Mouse (Mus musculus): ENCODE data around the gene Gm20388. TPM values are rescaled to one million over a fixed set of nuclear protein-coding genes. Genes with fewer than 3 reads are reported as not detected.

Gene Gm20388
- polyA plus RNA-seq, 1 experiment from 2014 or later: not detected

- peak overlapping the region; percentile 69 for H3K4me2 ChIP-seq
- WGBS (ENCODE audit: insufficient replicate concordance): 38% methylated on average over 5 of the region's 5 CpGs
- H3K27ac ChIP-seq: 0 out of 2 replicates have a peak overlapping the region, but pooled peaks have one; percentile 35
These were observed 2431.7 kb downstream of the Gm20388 start for GRCm38 (mm10) chr8:122342362-122342761.

GRCm38 (mm10) chr8:122342806-122343209, 2432.2 kb downstream of the Gm20388 start:
- ATAC-seq (ENCODE audit: low read depth) (peak; percentile 36), DNase-seq (no peak)
- peak overlapping the region; percentile 40 for H3K9ac ChIP-seq
- H3K27ac ChIP-seq: peak overlapping the region; percentile 66
- 1% methylated on average over 9 of the region's 9 CpGs for WGBS (ENCODE audit: insufficient replicate concordance)
- peak overlapping the region; percentile 40 for H3K4me3 ChIP-seq (replicated peaks)
- no peaks in the 10 kb centered on the region for H3K9me3 ChIP-seq (replicated peaks)
- peak overlapping the region; percentile 69 for H3K4me2 ChIP-seq
- H3K4me1 ChIP-seq (replicated peaks): peaks cover 87% of the 10 kb centered on the region
- H3K27me3 ChIP-seq: peaks cover 11% of the 10 kb centered on the region; the same call in 1 of the 2 replicates
- peaks cover 29% of the 10 kb centered on the region for H3K36me3 ChIP-seq

More at GRCm38 (mm10) chr8:122342362-122342761, 2431.7 kb downstream of the Gm20388 start:
- Histone ChIP-seq H3K4me3 (replicated peaks) (no peak overlapping the region), H3K4me1 (replicated peaks) (peaks cover 87% of the 10 kb centered on the region), H3K36me3 (peaks cover 34% of the 10 kb centered on the region), H3K9me3 (replicated peaks) (no peaks in the 10 kb centered on the region), H3K27me3 (peaks cover 11% of the 10 kb centered on the region; the same call in 1 of the 2 replicates), H3K9ac (no peak overlapping the region; the same call in 1 of the 2 replicates)
- DNase-seq (no peak), ATAC-seq (ENCODE audit: low read depth) (no peak)

GRCm38 (mm10) chr8:122343341-122343740, 2432.7 kb downstream of the Gm20388 start:
- H3K9ac ChIP-seq: peak overlapping the region; percentile 40
- WGBS (ENCODE audit: insufficient replicate concordance): 6% methylated on average over 11 of the region's 11 CpGs
- peak overlapping the region; percentile 40 for H3K4me3 ChIP-seq (replicated peaks)
- peak overlapping the region; percentile 66 for H3K27ac ChIP-seq
- peaks cover 89% of the 10 kb centered on the region for H3K4me1 ChIP-seq (replicated peaks)
- H3K9me3 ChIP-seq (replicated peaks): no peaks in the 10 kb centered on the region
- DNase-seq (no peak), ATAC-seq (ENCODE audit: low read depth) (no peak)
- H3K36me3 ChIP-seq: peaks cover 24% of the 10 kb centered on the region
- H3K27me3 ChIP-seq: peaks cover 11% of the 10 kb centered on the region; the same call in 1 of the 2 replicates
- H3K4me2 ChIP-seq: peak overlapping the region; percentile 69

GRCm38 (mm10) chr8:122343758-122344157, 2433.1 kb downstream of the Gm20388 start:
- Histone ChIP-seq H3K4me2 (peak overlapping the region; percentile 69), H3K4me3 (replicated peaks) (peak overlapping the region; percentile 40), H3K36me3 (peaks cover 20% of the 10 kb centered on the region), H3K27me3 (peaks cover 11% of the 10 kb centered on the region; the same call in 1 of the 2 replicates), H3K4me1 (replicated peaks) (peaks cover 89% of the 10 kb centered on the region), H3K9me3 (replicated peaks) (no peaks in the 10 kb centered on the region), H3K9ac (peak overlapping the region; percentile 40), H3K27ac (peak overlapping the region; percentile 66)
- peak; percentile 41 for ATAC-seq (ENCODE audit: low read depth)
- DNase-seq: no peak
- 1% methylated on average over 14 of the region's 14 CpGs for WGBS (ENCODE audit: insufficient replicate concordance)

GRCm38 (mm10) chr8:122344219-122344618, 2433.6 kb downstream of the Gm20388 start:
- no peaks in the 10 kb centered on the region for H3K9me3 ChIP-seq (replicated peaks)
- 11% methylated on average over 2 of the region's 5 CpGs for WGBS (ENCODE audit: insufficient replicate concordance)
- 0 out of 2 replicates have a peak overlapping the region, but pooled peaks have one; percentile 2 for H3K4me3 ChIP-seq (replicated peaks)
- peaks cover 89% of the 10 kb centered on the region for H3K4me1 ChIP-seq (replicated peaks)
- H3K9ac ChIP-seq: peak overlapping the region; percentile 52
- H3K4me2 ChIP-seq: peak overlapping the region; percentile 69
- DNase-seq: no peak
- peaks cover 11% of the 10 kb centered on the region; the same call in 1 of the 2 replicates for H3K27me3 ChIP-seq
- peak overlapping the region; percentile 66 for H3K27ac ChIP-seq
- peaks cover 15% of the 10 kb centered on the region for H3K36me3 ChIP-seq
- ATAC-seq (ENCODE audit: low read depth): peak; percentile 78

GRCm38 (mm10) chr8:122345181-122346095, 2434.8 kb downstream of the Gm20388 start:
- no peak for DNase-seq
- peak overlapping the region; percentile 13; the same call in 1 of the 2 replicates for H3K4me2 ChIP-seq
- no peak for ATAC-seq (ENCODE audit: low read depth)
- H3K36me3 ChIP-seq: peaks cover 3% of the 10 kb centered on the region
- 27% methylated on average over 12 of the region's 12 CpGs for WGBS (ENCODE audit: insufficient replicate concordance)
- no peak overlapping the region for H3K4me3 ChIP-seq (replicated peaks)
- H3K9me3 ChIP-seq (replicated peaks): no peaks in the 10 kb centered on the region
- peaks cover 11% of the 10 kb centered on the region; the same call in 1 of the 2 replicates for H3K27me3 ChIP-seq
- H3K27ac ChIP-seq: peak overlapping the region; percentile 66
- peaks cover 89% of the 10 kb centered on the region for H3K4me1 ChIP-seq (replicated peaks)
- peak overlapping the region; percentile 52 for H3K9ac ChIP-seq

- Histone ChIP-seq H3K4me2 (no peak overlapping the region), H3K4me3 (replicated peaks) (no peak overlapping the region), H3K27me3 (peaks cover 14% of the 10 kb centered on the region; the same call in 1 of the 2 replicates), H3K36me3 (no peaks in the 10 kb centered on the region), H3K9ac (no peak overlapping the region), H3K4me1 (replicated peaks) (peaks cover 76% of the 10 kb centered on the region), H3K27ac (peak overlapping the region; percentile 83), H3K9me3 (replicated peaks) (no peaks in the 10 kb centered on the region)
- WGBS (ENCODE audit: insufficient replicate concordance): 78% methylated on average over 5 of the region's 5 CpGs
- ATAC-seq (ENCODE audit: low read depth) (no peak), DNase-seq (no peak)
These were observed 2437.3 kb downstream of the Gm20388 start for GRCm38 (mm10) chr8:122347811-122348552.

- 10% methylated on average over 15 of the region's 15 CpGs for WGBS (ENCODE audit: insufficient replicate concordance)
- Histone ChIP-seq H3K27me3 (peaks cover 20% of the 10 kb centered on the region), H3K27ac (peak overlapping the region; percentile 83), H3K4me3 (replicated peaks) (peak overlapping the region; percentile 14; the same call in 1 of the 2 replicates), H3K4me2 (peak overlapping the region; percentile 55), H3K4me1 (replicated peaks) (peaks cover 60% of the 10 kb centered on the region), H3K36me3 (no peaks in the 10 kb centered on the region), H3K9ac (peak overlapping the region; percentile 55), H3K9me3 (replicated peaks) (no peaks in the 10 kb centered on the region)
- DNase-seq: no peak
- peak; percentile 89 for ATAC-seq (ENCODE audit: low read depth)
These were observed 2439.0 kb downstream of the Gm20388 start for GRCm38 (mm10) chr8:122349357-122350297.

GRCm38 (mm10) chr8:122350309-122351089, 2439.9 kb downstream of the Gm20388 start:
- Histone ChIP-seq H3K27me3 (peaks cover 25% of the 10 kb centered on the region), H3K9me3 (replicated peaks) (no peaks in the 10 kb centered on the region), H3K36me3 (no peaks in the 10 kb centered on the region), H3K4me1 (replicated peaks) (peaks cover 51% of the 10 kb centered on the region), H3K4me2 (peak overlapping the region; percentile 55), H3K4me3 (replicated peaks) (no peak overlapping the region), H3K9ac (no peak overlapping the region), H3K27ac (peak overlapping the region; percentile 83)
- DNase-seq (no peak), ATAC-seq (ENCODE audit: low read depth) (no peak)
- WGBS (ENCODE audit: insufficient replicate concordance): 42% methylated on average over 11 of the region's 11 CpGs

Data from liver, embryonic 13.5 days (tissue).